Mouse (Mus musculus): ENCODE results near the gene Slc6a6.

DNA sequence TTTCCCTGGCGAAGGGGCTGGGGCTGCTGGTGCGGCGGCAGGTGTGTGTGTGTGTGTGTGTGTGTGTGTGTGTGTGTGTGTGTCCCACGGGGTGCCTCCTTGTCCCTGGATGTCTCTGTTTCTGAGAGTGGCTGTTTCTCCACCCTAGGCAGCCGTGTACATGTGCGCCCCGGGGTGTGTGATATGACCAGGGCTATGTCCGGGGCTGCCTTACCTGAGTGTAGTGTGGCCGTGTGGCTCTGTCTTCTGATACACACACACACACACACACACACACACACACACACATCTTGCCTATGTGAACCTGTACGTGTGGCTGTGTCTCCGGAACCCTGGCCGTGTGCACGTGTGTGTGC lies 599 bp downstream of the Slc6a6 start:
- TF ChIP-seq CTCF (IDR thresholded peaks at IDR 0.05; ENCODE audit: low read depth) (no peak), EP300 (IDR thresholded peaks at IDR 0.05; ENCODE audit: low read depth) (no peak)
